Mouse (Mus musculus): ENCODE data around the gene Usp9x. TPM values are rescaled to one million over a fixed set of nuclear protein-coding genes. Genes with fewer than 3 reads are reported as not detected.

The Usp9x gene
- polyA plus RNA-seq, 1 experiment from 2014 or later: 44.6 TPM

DNA sequence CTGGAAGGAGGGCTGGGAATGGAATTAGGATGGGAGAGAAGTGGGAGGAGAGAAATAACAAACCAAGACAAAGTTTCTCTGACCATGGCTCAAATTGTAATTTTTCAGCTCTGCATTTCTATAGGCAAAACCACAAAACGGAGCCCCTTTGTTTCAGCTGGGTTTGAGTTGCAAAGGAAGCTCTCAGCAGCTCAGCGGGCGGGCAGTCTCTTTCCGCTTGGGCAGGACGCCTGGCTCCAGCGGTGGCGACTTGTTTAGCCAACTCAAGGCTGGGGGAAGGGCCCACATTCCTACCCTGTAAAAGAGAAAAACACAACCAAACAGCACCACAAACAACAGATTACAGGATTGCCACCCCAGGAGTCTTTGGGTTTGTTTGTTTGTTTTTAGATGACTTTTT is 135.2 kb downstream of the Usp9x start:
- Histone ChIP-seq H3K36me3 (no peaks in the 10 kb centered on the region), H3K4me1 (replicated peaks) (0 out of 2 replicates have a peak, but pooled peaks cover 5% of the 10 kb centered on the region), H3K27ac (no peak overlapping the region), H3K27me3 (no peaks in the 10 kb centered on the region), H3K4me3 (replicated peaks) (no peak overlapping the region), H3K4me2 (replicated peaks) (no peak overlapping the region), H3K9me3 (no peaks in the 10 kb centered on the region), H3K9ac (replicated peaks) (no peak overlapping the region)
- 15% methylated on average over 7 of the region's 7 CpGs for WGBS
- ATAC-seq: no peak

DNA sequence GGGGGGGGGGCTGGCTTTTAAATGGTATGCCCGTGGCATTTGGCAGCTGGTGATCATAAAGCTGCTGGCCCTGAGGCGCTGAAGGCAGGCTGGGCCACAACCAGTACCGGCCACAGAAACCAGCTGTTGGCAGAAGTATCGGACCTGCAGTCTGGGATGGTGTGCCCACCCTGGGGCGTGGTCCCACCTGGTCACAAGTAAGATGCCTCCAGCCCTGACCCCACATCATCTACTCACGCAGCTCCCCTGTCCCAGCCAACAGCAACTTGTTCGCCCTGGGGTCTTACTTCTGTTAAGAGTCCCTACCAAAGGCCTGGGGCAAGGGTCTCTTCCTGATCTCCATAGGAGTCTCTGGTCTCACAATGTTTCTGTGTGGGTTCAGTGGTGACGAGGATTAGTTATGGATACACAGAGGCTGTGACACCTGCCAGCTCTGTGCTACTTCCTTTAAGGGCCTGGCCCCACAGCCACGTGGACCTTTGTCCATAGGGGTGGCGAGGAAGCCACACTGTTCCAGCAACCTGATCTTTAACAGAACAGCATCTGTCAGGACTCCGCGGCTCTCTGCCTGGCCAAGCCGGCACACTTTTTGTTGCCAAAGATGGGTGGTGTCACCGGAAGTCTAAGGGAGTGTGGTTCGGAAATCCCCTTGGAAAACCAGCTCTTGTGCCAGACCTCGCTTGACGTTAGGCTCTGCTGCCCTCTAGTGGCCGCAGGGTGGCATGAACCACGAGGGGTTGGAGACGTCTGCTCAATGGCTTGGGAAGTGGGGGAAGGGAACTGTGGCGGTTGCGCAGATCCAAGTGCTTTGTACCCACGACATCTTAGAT is 136.4 kb downstream of the Usp9x start:
- H3K36me3 ChIP-seq: no peaks in the 10 kb centered on the region
- H3K4me2 ChIP-seq (replicated peaks): peak overlapping the region; percentile 50
- peak overlapping the region; percentile 48; the same call in 1 of the 2 replicates for H3K9ac ChIP-seq (replicated peaks)
- 0 out of 2 replicates have a peak, but pooled peaks cover 5% of the 10 kb centered on the region for H3K4me1 ChIP-seq (replicated peaks)
- 27% methylated on average over 23 of the region's 23 CpGs for WGBS
- no peaks in the 10 kb centered on the region for H3K27me3 ChIP-seq
- H3K4me3 ChIP-seq (replicated peaks): peak overlapping the region; percentile 26
- H3K27ac ChIP-seq: peak overlapping the region; percentile 56; the same call in 1 of the 2 replicates
- peak; percentile 97 for ATAC-seq
- H3K9me3 ChIP-seq: no peaks in the 10 kb centered on the region

DNA sequence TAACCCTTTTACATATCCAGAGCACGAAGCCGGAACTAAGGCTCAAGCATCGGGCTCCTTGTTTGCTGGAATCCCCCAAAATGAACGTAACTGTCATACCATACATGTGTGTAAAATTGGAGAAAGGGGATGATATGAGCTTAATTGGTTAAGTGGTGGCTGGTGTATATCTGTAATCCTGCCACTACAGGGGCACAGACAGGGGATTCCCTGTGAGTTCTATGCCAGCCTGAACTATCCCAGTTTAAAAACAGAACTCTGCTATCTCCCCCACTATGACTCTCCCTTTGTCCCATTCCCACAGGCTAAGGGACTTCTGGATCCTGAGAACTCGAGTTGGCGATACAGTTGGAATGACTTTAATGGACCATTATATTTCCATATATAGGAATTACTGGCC is 137.1 kb downstream of the Usp9x start:
- WGBS: 36% methylated on average over 6 of the region's 6 CpGs
- H3K27ac ChIP-seq: peak overlapping the region; percentile 56; the same call in 1 of the 2 replicates

DNA sequence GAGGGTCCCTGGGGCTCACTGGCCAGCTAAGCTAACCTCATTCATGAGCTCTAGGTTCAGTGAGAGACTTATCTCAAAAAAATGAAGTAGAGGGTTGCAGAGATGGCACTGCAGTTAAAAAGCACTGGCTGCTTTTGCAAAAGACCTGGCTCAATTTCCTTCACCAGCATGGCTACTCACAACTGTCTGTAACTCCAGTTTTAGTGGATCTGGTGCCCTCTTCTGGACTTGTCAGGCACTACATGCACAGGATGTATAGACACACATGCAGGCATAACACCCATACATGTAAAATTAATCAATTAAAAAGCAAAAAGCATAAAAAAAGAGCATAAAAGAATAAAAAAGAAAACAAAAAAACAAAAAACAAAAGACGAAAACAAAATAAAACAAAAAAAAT is 143.0 kb downstream of the Usp9x start:
- Histone ChIP-seq H3K4me2 (replicated peaks) (no peak overlapping the region), H3K27ac (no peak overlapping the region), H3K9ac (replicated peaks) (no peak overlapping the region), H3K36me3 (no peaks in the 10 kb centered on the region), H3K27me3 (no peaks in the 10 kb centered on the region), H3K9me3 (no peaks in the 10 kb centered on the region), H3K4me1 (replicated peaks) (no peaks in the 10 kb centered on the region), H3K4me3 (replicated peaks) (no peak overlapping the region)
- 69% methylated on average over 1 of the region's 1 CpGs for WGBS
- no peak for ATAC-seq

More for the DNA sequence above, 137.1 kb downstream of the Usp9x start:
- peak overlapping the region; percentile 26 for H3K4me3 ChIP-seq (replicated peaks)
- H3K36me3 ChIP-seq: no peaks in the 10 kb centered on the region
- ATAC-seq: peak; percentile 65
- H3K9me3 ChIP-seq: no peaks in the 10 kb centered on the region
- H3K4me2 ChIP-seq (replicated peaks): peak overlapping the region; percentile 50
- H3K4me1 ChIP-seq (replicated peaks): 0 out of 2 replicates have a peak, but pooled peaks cover 5% of the 10 kb centered on the region
- no peaks in the 10 kb centered on the region for H3K27me3 ChIP-seq
- peak overlapping the region; percentile 48; the same call in 1 of the 2 replicates for H3K9ac ChIP-seq (replicated peaks)

Other genes with a start within 250 kb of the Usp9x start
- 128 and 144 TPM in 2 replicates for gene Ddx3x, start 209.5 kb downstream of the Usp9x start, polyA plus RNA-seq (2015; fragmentation: Nextera tagmentation; extraction: Ambion mirVana)

Data from midbrain, embryonic 13.5 days (tissue).